Mouse (Mus musculus): Measurements from ENCODE around the gene Dkkl1. TPM values are rescaled to one million over a fixed set of nuclear protein-coding genes. Genes with fewer than 3 reads are reported as not detected.

The Dkkl1 gene
- polyA plus RNA-seq, 1 experiment from 2014 or later, result 1.2 TPM

- Histone ChIP-seq H3K4me2 (peak overlapping the region; percentile 21; the same call in 1 of the 2 replicates), H3K4me3 (peak overlapping the region; percentile 20; the same call in 1 of the 2 replicates), H3K36me3 (peaks cover 1% of the 10 kb centered on the region; the same call in 1 of the 2 replicates), H3K27ac (0 out of 2 replicates have a peak overlapping the region, but pooled peaks have one; percentile 8), H3K4me1 (replicated peaks) (peaks cover 43% of the 10 kb centered on the region), H3K9ac (0 out of 2 replicates have a peak overlapping the region, but pooled peaks have one; percentile 2), H3K27me3 (peaks cover 2% of the 10 kb centered on the region; the same call in 1 of the 2 replicates), H3K9me3 (replicated peaks) (no peaks in the 10 kb centered on the region)
- no peak for ATAC-seq (replicated peaks; ENCODE audit: insufficient number of reproducible peaks, insufficient read depth, low FRiP score, low read depth)
- 71% methylated on average over 17 of the region's 17 CpGs for whole genome bisulfite sequencing
Measured at GRCm38 (mm10) chr7:45237747-45238699, 26.1 kb upstream of the Dkkl1 start.

GRCm38 (mm10) chr7:45235656-45236180, 23.8 kb upstream of the Dkkl1 start:
- peak overlapping the region; percentile 19; the same call in 1 of the 2 replicates for H3K9ac ChIP-seq
- peak overlapping the region; percentile 33 for H3K4me3 ChIP-seq
- peaks cover 24% of the 10 kb centered on the region for H3K36me3 ChIP-seq
- ATAC-seq (replicated peaks; ENCODE audit: insufficient number of reproducible peaks, insufficient read depth, low FRiP score, low read depth), result no peak
- peaks cover 46% of the 10 kb centered on the region for H3K4me1 ChIP-seq (replicated peaks)
- H3K9me3 ChIP-seq (replicated peaks), result no peaks in the 10 kb centered on the region
- 34% methylated on average over 17 of the region's 17 CpGs for WGBS
- H3K27ac ChIP-seq, result peak overlapping the region; percentile 41
- H3K4me2 ChIP-seq, result peak overlapping the region; percentile 58
- H3K27me3 ChIP-seq, result peaks cover 2% of the 10 kb centered on the region; the same call in 1 of the 2 replicates

DNA sequence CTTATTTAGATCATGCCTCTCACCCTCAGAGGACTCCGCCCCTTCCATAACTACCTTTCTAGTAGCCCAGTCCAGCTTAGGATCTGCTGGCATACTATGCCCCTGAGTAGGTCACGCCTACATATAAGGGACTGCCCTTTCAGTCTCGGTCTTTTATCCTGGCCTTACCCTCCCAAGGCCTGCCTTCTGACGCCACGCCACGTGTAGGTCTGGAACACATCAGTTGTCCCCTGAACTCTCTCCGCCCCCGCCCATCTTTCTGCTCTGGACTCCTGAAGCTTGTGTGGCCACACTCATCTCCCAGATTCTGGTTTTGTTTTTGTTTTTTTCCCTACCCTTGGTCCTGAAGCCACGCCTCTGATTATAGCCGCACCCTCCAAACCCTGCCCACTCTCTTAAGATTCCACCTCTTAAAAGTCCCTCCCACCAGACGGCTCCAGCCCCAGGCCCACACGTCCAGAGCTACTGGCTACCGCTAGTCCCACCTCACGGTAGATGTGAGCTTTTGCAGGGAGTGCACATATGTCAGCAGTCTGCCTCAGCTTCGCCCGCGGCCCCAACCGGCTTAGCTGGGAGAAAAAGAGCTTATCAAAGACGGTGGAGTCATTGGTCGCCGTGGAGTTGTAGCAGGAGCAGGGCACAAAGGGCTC, 23.1 kb upstream of the Dkkl1 start:
- peaks cover 43% of the 10 kb centered on the region for H3K4me1 ChIP-seq (replicated peaks)
- H3K27ac ChIP-seq, result peak overlapping the region; percentile 41
- peak; percentile 77 for ATAC-seq (replicated peaks; ENCODE audit: insufficient number of reproducible peaks, insufficient read depth, low FRiP score, low read depth)

DNA sequence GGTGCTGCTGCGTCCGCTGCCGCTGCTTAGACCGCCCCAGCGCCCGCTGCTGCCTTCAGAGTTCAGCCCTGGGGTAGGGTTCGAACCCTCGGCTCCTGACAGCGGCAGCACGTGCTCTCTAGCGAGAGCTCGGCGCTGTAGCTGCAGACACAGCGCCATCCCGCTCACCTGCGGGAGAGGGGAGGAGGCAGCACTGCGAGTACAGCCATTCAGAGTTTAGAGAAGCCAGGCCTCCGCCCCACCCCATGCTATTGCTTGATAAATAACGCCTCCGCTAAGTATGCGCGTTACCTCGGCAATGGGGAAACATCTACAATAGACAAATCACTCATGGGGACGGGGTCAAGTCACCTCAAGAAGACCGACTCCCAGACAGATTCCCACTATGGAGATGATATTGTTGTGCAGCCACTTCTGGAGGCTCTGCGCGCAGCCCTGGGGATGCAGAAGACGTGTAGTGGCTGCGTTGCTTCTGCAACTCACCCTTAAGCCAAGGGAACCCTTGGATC, 22.4 kb upstream of the Dkkl1 start:
- H3K27me3 ChIP-seq, result peaks cover 2% of the 10 kb centered on the region; the same call in 1 of the 2 replicates
- H3K9ac ChIP-seq, result no peak overlapping the region
- peaks cover 43% of the 10 kb centered on the region for H3K4me1 ChIP-seq (replicated peaks)
- peak overlapping the region; percentile 33 for H3K4me3 ChIP-seq
- no peak for ATAC-seq (replicated peaks; ENCODE audit: insufficient number of reproducible peaks, insufficient read depth, low FRiP score, low read depth)
- H3K4me2 ChIP-seq, result peak overlapping the region; percentile 58
- H3K27ac ChIP-seq, result peak overlapping the region; percentile 41
- whole genome bisulfite sequencing, result 18% methylated on average over 29 of the region's 29 CpGs
- H3K36me3 ChIP-seq, result peaks cover 29% of the 10 kb centered on the region
- H3K9me3 ChIP-seq (replicated peaks), result no peaks in the 10 kb centered on the region

More for the DNA sequence above, 23.1 kb upstream of the Dkkl1 start:
- Histone ChIP-seq H3K4me2 (peak overlapping the region; percentile 58), H3K4me3 (peak overlapping the region; percentile 33), H3K27me3 (peaks cover 2% of the 10 kb centered on the region; the same call in 1 of the 2 replicates), H3K36me3 (peaks cover 24% of the 10 kb centered on the region), H3K9ac (peak overlapping the region; percentile 19; the same call in 1 of the 2 replicates), H3K9me3 (replicated peaks) (no peaks in the 10 kb centered on the region)
- WGBS, result 10% methylated on average over 21 of the region's 21 CpGs

DNA sequence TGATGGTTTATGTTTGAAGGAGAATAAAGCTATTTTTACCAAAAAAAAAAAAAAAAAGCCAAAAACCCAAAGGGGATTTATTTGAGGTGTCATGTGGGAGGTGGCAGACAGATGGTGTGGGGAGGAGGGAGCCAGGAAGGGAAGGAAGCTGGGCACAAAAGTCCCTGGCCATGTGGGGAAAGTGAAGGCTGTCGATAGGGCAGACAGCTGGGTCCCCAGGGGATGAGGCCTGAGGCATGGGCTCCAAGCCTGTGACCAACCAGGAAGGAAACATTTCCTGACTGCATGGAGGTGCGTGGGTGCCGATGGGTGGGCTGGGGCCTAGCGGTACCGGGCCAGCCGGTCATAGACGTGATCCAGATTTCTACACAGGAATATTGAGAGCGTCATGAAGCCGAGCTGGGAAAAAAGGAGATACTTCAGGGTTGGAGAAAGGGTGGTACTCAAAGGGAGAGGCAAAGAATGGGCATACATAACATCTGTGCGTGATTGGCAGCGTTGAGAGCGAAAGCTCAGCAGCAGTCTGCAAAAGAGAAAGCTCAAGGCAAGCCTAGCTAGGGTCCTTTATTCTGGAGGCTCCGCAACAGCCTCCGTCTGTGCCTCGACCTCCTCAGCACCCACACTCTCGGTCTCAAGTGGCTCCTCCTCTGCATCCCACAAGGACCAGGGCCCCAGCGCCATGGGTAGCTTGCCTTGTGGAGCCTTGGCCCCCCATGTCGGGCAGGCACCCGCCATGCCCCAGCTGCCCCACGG, 21.8 kb upstream of the Dkkl1 start:
- Histone ChIP-seq H3K9ac (no peak overlapping the region), H3K27ac (no peak overlapping the region), H3K4me2 (peak overlapping the region; percentile 58), H3K27me3 (peaks cover 2% of the 10 kb centered on the region; the same call in 1 of the 2 replicates), H3K4me1 (replicated peaks) (peaks cover 39% of the 10 kb centered on the region), H3K36me3 (peaks cover 35% of the 10 kb centered on the region), H3K4me3 (peak overlapping the region; percentile 33), H3K9me3 (replicated peaks) (no peaks in the 10 kb centered on the region)
- WGBS, result 33% methylated on average over 20 of the region's 20 CpGs
- ATAC-seq (replicated peaks; ENCODE audit: insufficient number of reproducible peaks, insufficient read depth, low FRiP score, low read depth), result no peak

DNA sequence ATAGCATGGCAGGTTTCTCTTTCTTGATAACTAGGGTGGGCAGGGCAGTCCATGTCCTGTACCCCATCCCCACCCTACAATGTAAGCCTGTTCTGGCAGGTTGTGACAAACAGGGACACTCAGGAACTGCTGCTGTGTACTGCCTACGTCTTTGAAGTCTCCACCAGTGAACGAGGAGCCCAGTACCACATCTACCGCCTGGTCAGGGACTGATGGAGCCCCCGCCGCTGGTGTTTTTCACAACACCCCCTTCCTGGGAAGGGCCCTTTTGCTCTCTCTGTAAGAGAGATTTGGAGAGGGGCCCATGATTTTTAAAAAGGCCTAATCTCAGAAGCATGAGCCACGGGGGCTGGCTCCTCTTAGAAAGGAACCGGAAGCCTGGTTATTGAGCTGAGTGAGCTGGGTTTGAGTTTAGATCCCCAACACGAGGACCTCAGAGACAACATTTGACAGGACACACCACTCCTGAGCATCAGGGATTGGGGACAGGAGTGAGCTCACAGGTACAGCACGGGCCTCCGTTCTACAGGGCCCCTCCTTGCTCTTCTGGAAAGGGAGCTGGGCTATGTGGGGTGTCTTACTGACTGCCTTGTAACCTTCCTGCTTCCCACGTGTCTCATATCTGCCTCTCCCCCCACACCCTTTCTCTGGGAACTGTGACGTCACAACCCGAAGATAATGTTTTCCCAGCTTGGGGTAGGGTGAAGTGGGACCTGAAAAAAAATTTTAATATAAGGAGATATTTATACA, 20.9 kb upstream of the Dkkl1 start:
- no peak overlapping the region for H3K4me2 ChIP-seq
- peaks cover 44% of the 10 kb centered on the region for H3K36me3 ChIP-seq
- H3K27me3 ChIP-seq, result no peaks in the 10 kb centered on the region
- no peak overlapping the region for H3K9ac ChIP-seq
- no peak overlapping the region for H3K27ac ChIP-seq
- H3K4me1 ChIP-seq (replicated peaks), result peaks cover 39% of the 10 kb centered on the region
- no peaks in the 10 kb centered on the region for H3K9me3 ChIP-seq (replicated peaks)
- ATAC-seq (replicated peaks; ENCODE audit: insufficient number of reproducible peaks, insufficient read depth, low FRiP score, low read depth), result no peak
- WGBS, result 53% methylated on average over 13 of the region's 13 CpGs
- no peak overlapping the region for H3K4me3 ChIP-seq

GRCm38 (mm10) chr7:45231941-45232340, 20.0 kb upstream of the Dkkl1 start:
- ATAC-seq (replicated peaks; ENCODE audit: insufficient number of reproducible peaks, insufficient read depth, low FRiP score, low read depth), result no peak
- no peak overlapping the region for H3K4me2 ChIP-seq
- no peaks in the 10 kb centered on the region for H3K27me3 ChIP-seq
- WGBS, result 88% methylated on average over 11 of the region's 11 CpGs
- H3K4me3 ChIP-seq, result no peak overlapping the region
- H3K27ac ChIP-seq, result no peak overlapping the region
- H3K4me1 ChIP-seq (replicated peaks), result peaks cover 39% of the 10 kb centered on the region
- no peak overlapping the region for H3K9ac ChIP-seq
- no peaks in the 10 kb centered on the region for H3K9me3 ChIP-seq (replicated peaks)
- H3K36me3 ChIP-seq, result peaks cover 51% of the 10 kb centered on the region

- H3K9me3 ChIP-seq (replicated peaks), result no peaks in the 10 kb centered on the region
- no peak overlapping the region for H3K4me3 ChIP-seq
- no peaks in the 10 kb centered on the region for H3K27me3 ChIP-seq
- WGBS, result 86% methylated on average over 12 of the region's 12 CpGs
- H3K9ac ChIP-seq, result no peak overlapping the region
- no peak for ATAC-seq (replicated peaks; ENCODE audit: insufficient number of reproducible peaks, insufficient read depth, low FRiP score, low read depth)
- peaks cover 39% of the 10 kb centered on the region for H3K4me1 ChIP-seq (replicated peaks)
- peaks cover 59% of the 10 kb centered on the region for H3K36me3 ChIP-seq
- no peak overlapping the region for H3K4me2 ChIP-seq
- H3K27ac ChIP-seq, result no peak overlapping the region
Measured at GRCm38 (mm10) chr7:45231192-45231591, 19.2 kb upstream of the Dkkl1 start.

DNA sequence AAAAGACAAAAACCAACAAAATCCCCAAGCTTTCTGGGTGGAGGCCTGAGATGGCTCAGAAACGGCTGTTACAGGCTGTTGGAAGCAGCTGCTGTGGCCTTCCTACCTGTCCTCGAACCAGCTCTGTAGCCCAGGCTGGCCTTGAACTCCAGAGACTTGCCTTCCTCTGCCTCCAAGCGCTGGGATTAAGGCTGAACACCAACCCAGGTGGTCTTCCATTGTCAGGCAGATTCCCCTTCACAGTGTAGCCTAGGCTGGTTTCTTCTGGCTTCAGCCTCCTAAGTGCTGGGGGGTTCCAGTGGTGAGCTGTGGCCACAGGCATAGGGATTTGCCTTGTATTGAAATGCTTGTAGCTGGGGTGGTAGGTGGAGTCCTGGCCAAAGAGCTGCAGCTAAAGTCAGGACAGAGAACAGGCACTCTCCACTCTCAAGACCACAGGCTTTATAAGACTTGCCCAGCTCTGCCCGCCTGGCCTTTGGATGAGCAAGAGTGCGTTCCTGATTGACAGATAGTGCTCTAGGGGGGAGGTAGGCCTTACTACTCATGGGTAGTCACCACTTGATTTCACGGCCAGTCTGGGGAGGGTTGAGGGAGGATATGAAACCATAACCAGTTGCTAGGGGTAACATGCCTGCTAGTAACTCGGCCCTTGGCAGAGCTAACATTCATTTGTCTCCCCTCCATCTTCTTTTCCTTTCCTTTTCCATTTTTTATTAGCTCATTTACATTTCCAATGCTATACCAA, 17.7 kb upstream of the Dkkl1 start:
- H3K4me1 ChIP-seq (replicated peaks), result peaks cover 24% of the 10 kb centered on the region
- ATAC-seq (replicated peaks; ENCODE audit: insufficient number of reproducible peaks, insufficient read depth, low FRiP score, low read depth), result no peak
- whole genome bisulfite sequencing, result 90% methylated on average over 7 of the region's 7 CpGs

More for the DNA sequence above, 17.7 kb upstream of the Dkkl1 start:
- Histone ChIP-seq H3K4me3 (no peak overlapping the region), H3K27ac (no peak overlapping the region), H3K36me3 (peaks cover 75% of the 10 kb centered on the region), H3K27me3 (no peaks in the 10 kb centered on the region), H3K9me3 (replicated peaks) (no peaks in the 10 kb centered on the region), H3K4me2 (no peak overlapping the region), H3K9ac (no peak overlapping the region)
